ENCODE assay signal across 7 mouse cellular contexts in genomic region chr9:112235041-112235695, GRCm38 (mm10). TPM values are rescaled to one million over a fixed set of nuclear protein-coding genes. Genes with fewer than 3 reads are reported as not detected.
DNase-seq lines count a peak whose midpoint lies in the region; ATAC-seq and TF ChIP-seq lines count a peak whose summit lies in the region.

No protein-coding gene starts in this region.

- H3K27ac ChIP-seq in ES-E14 (ENCODE audit: insufficient read depth, low read depth, low read length, poor library complexity, severe bottlenecking): no peak overlapping the region
- H3K27ac ChIP-seq in embryonic facial prominence, embryonic 10.5 days (replicated peaks): peak overlapping the region; percentile 66
- H3K27ac ChIP-seq in heart, embryonic 16.5 days (ENCODE audit: low read length): no peak overlapping the region

- under 1% methylated on average over 44 of the region's 44 CpGs for WGBS in embryonic facial prominence, embryonic 10.5 days
- WGBS in heart, embryonic 16.5 days: under 1% methylated on average over 44 of the region's 44 CpGs

- in situ Hi-C loops in ES-E14 (cut with MboI; ENCODE audit: low sequenced_read_pairs in 2 of 2, unreplicated experiment in 2 of 2): no loop called here

- H3K9ac ChIP-seq in ES-E14 (ENCODE audit: insufficient read depth, low read depth, low read length, poor library complexity, severe bottlenecking): no peak overlapping the region
- H3K9ac ChIP-seq in heart, embryonic 16.5 days (ENCODE audit: low read length): peak overlapping the region; percentile 66

- peak; percentile 67 for ATAC-seq in heart, embryonic 16.5 days (replicated peaks; ENCODE audit: extremely low read depth, insufficient read depth, low FRiP score)

- no peaks in the 10 kb centered on the region for H3K79me2 ChIP-seq in myocyte (ENCODE audit: control insufficient read depth, insufficient read depth)

- H3K27me3 ChIP-seq in embryonic facial prominence, embryonic 10.5 days (replicated peaks; ENCODE audit: low read depth, poor library complexity, severe bottlenecking): peaks cover 82% of the 10 kb centered on the region
- H3K27me3 ChIP-seq in heart, embryonic 16.5 days (ENCODE audit: control insufficient read depth, insufficient read depth, low read length): peaks cover 50% of the 10 kb centered on the region
- H3K27me3 ChIP-seq in myocyte (ENCODE audit: control insufficient read depth, insufficient read depth, insufficient read length): peaks cover 9% of the 10 kb centered on the region

- no peak for TF ChIP-seq POLR2A in myocyte (IDR thresholded peaks at IDR 0.05; ENCODE audit: insufficient read length, low read depth)

- peak overlapping the region; percentile 90 for H3K4me2 ChIP-seq in heart, embryonic 16.5 days (ENCODE audit: low read depth, low read length)
- H3K4me2 ChIP-seq in myocyte (ENCODE audit: low read depth): peak overlapping the region; percentile 66

- H3K4me3 ChIP-seq in ES-E14 (ENCODE audit: insufficient read depth in 1 of 2, low read depth in 1 of 2, low read length in 2 of 2, poor library complexity in 1 of 2, severe bottlenecking in 1 of 2): peak overlapping the region; percentile 55 to 62
- H3K4me3 ChIP-seq in embryonic facial prominence, embryonic 10.5 days: peak overlapping the region; percentile 63
- peak overlapping the region; percentile 62 for H3K4me3 ChIP-seq in heart, embryonic 16.5 days (ENCODE audit: low read length)
- H3K4me3 ChIP-seq in myocyte: peak overlapping the region; percentile 17

- H3ac ChIP-seq in myocyte (ENCODE audit: control insufficient read depth, insufficient read length): peak overlapping the region; percentile 34

- DNase-seq in ES-E14 (ENCODE audit: low read depth, low spot score): peak; percentile 1
- DNase-seq in adrenal gland, adult 18-20 months (ENCODE audit: low spot score in 2 of 2): peak; percentile 20 to 29
- peak; percentile 57 for DNase-seq in embryonic facial prominence, embryonic 10.5 days (ENCODE audit: low spot score)
- peak; percentile 73 to 82 for DNase-seq in left cerebral cortex, postnatal 36 days (ENCODE audit: low spot score in 2 of 2)
- DNase-seq in thymus, postnatal 25 days: peak; percentile 68

- H3K4me1 ChIP-seq in ES-E14 (ENCODE audit: control insufficient read depth in 2 of 2, insufficient read depth in 2 of 2, low read length in 2 of 2, poor library complexity in 1 of 2): peaks cover 0 to 3% of the 10 kb centered on the region in 2 experiments; a peak in 1 of 4 replicates
- peaks cover 19% of the 10 kb centered on the region for H3K4me1 ChIP-seq in embryonic facial prominence, embryonic 10.5 days
- peaks cover 7% of the 10 kb centered on the region; the same call in 1 of the 2 replicates for H3K4me1 ChIP-seq in heart, embryonic 16.5 days (ENCODE audit: control insufficient read depth, insufficient read depth, low read length)

- intact Hi-C loops in left cerebral cortex, postnatal 36 days (cut with DNase I): loop anchor here (10.0 kb wide), 2 partner anchors 200 to 940 kb away; no protein-coding TSS in a partner anchor

- no peaks in the 10 kb centered on the region for H3K9me3 ChIP-seq in ES-E14 (ENCODE audit: control insufficient read depth, insufficient read depth, low read depth, low read length)
- H3K9me3 ChIP-seq in embryonic facial prominence, embryonic 10.5 days: no peaks in the 10 kb centered on the region
- no peaks in the 10 kb centered on the region for H3K9me3 ChIP-seq in heart, embryonic 16.5 days (replicated peaks; ENCODE audit: control insufficient read depth, low read length)

- H3K36me3 ChIP-seq in ES-E14 (ENCODE audit: control insufficient read depth, insufficient read depth, low read length, poor library complexity, severe bottlenecking) (no peaks in the 10 kb centered on the region), myocyte (ENCODE audit: control insufficient read depth, insufficient read depth) (no peaks in the 10 kb centered on the region)
- H3K36me3 ChIP-seq in embryonic facial prominence, embryonic 10.5 days (replicated peaks): no peaks in the 10 kb centered on the region
- H3K36me3 ChIP-seq in heart, embryonic 16.5 days (ENCODE audit: control insufficient read depth, insufficient read depth): no peaks in the 10 kb centered on the region

TF ChIP-seq in ES-E14, 5 proteins besides CTCF, POLR2A, EP300 and RAD21:
- no peak for TF ChIP-seq CHD2 (IDR thresholded peaks at IDR 0.05; ENCODE audit: low read depth, low read length)
- TF ChIP-seq ZNF384 (IDR thresholded peaks at IDR 0.05; ENCODE audit: low read depth, low read length): no peak
- TF ChIP-seq HCFC1 (IDR thresholded peaks at IDR 0.05; ENCODE audit: borderline replicate concordance, insufficient read depth, low read length): no peak
- no peak for TF ChIP-seq ZC3H11A (IDR thresholded peaks at IDR 0.05; ENCODE audit: borderline replicate concordance, low read depth, low read length)
- no peak for TF ChIP-seq MAFK (IDR thresholded peaks at IDR 0.05; ENCODE audit: insufficient read depth, low read depth, low read length)
TF ChIP-seq in ES-E14: peak in this region for 0.

TF ChIP-seq in myocyte, 11 proteins besides CTCF, POLR2A, EP300 and RAD21:
- TF ChIP-seq E2F4 (IDR thresholded peaks at IDR 0.05; ENCODE audit: insufficient read depth) (no peak), MYOG (IDR thresholded peaks at IDR 0.05; ENCODE audit: control insufficient read depth in 1 of 3, insufficient read depth in 1 of 3, insufficient read length in 2 of 3, low read depth in 2 of 3) (peak in 1 of 3 experiments; percentile 37), TCF3 (IDR thresholded peaks at IDR 0.05; ENCODE audit: insufficient read length, low read depth) (no peak), USF1 (IDR thresholded peaks at IDR 0.05; ENCODE audit: low read depth) (no peak), MYOD1 (IDR thresholded peaks at IDR 0.05; ENCODE audit: control insufficient read depth in 1 of 3, insufficient read length in 2 of 3, low read depth in 2 of 3) (peak in 1 of 3 experiments; percentile 37), REST (IDR thresholded peaks at IDR 0.05; ENCODE audit: insufficient read depth, insufficient read length) (no peak)

RNA-seq across cellular contexts. Expression of gene Arpp21, which starts 0.6 kb away (rescaled TPM):
- total RNA-seq in ES-E14 (2012; rRNA removed): 0.22 and 0.42 TPM in 2 replicates
- not detected for total RNA-seq in adrenal gland, adult 18-20 months (2021)
- polyA plus RNA-seq in embryonic facial prominence, embryonic 10.5 days (2016; fragmentation: Nextera tagmentation; extraction: Ambion mirVana): 0.63 and 1.8 TPM in 2 replicates
- polyA plus RNA-seq in heart, embryonic 16.5 days (2015; fragmentation: Nextera tagmentation; extraction: Ambion mirVana): 10.7 and 32.2 TPM in 2 replicates
- total RNA-seq in left cerebral cortex, postnatal 36 days (2021): 100 to 1,000 TPM; 699 to 858 TPM
- polyA plus RNA-seq in myocyte (2012; fragmentation: generic; extraction: Trizol): 36.1 TPM

Comparison
In these comparisons a context has a peak if more than half of its experiments do, and no peak if none do; other contexts are left out.
1. DNase-seq: peak in every context shown above with its lines; median percentile 78 in left cerebral cortex, postnatal 36 days; 68 in thymus, postnatal 25 days; 57 in embryonic facial prominence, embryonic 10.5 days; 24 in adrenal gland, adult 18-20 months; 1 in ES-E14.
2. RNA of gene Arpp21, which starts 0.6 kb away (total RNA-seq): 699 to 858 TPM in left cerebral cortex, postnatal 36 days; 0.22 to 0.42 TPM in ES-E14 and not detected in adrenal gland, adult 18-20 months; every median in the first group is over 100 times any median in the second.
3. Peak in every context shown above with its lines, with median percentiles within 50 percentile points of each other: H3K4me3 ChIP-seq.